Mouse (Mus musculus): ENCODE measurements around the gene Zfp30. TPM values are rescaled to one million over a fixed set of nuclear protein-coding genes. Genes with fewer than 3 reads are reported as not detected.

The Zfp30 gene
- polyA plus RNA-seq, 1 experiment: 1.8 TPM

GRCm38 (mm10) chr7:29776568-29776967, 7.2 kb upstream of the Zfp30 start:
- TF ChIP-seq CTCF (IDR thresholded peaks at IDR 0.05; ENCODE audit: insufficient read depth, low read length): no peak
- no peak for TF ChIP-seq POLR2A (IDR thresholded peaks at IDR 0.05; ENCODE audit: borderline replicate concordance, extremely low read depth, low read depth, low read length)
- Histone ChIP-seq H3K4me3 (replicated peaks; ENCODE audit: extremely low read depth, low read depth, low read length) (no peak overlapping the region), H3K4me1 (ENCODE audit: control insufficient read depth, insufficient read depth, low read length) (no peaks in the 10 kb centered on the region)
- 96% methylated on average over 19 of the region's 19 CpGs for WGBS
- no peak for DNase-seq

- H3K4me3 ChIP-seq (replicated peaks; ENCODE audit: extremely low read depth, low read depth, low read length): no peak overlapping the region
- 94% methylated on average over 10 of the region's 10 CpGs for WGBS
- no peak for DNase-seq
- no peaks in the 10 kb centered on the region for H3K4me1 ChIP-seq (ENCODE audit: control insufficient read depth, insufficient read depth, low read length)
- TF ChIP-seq CTCF (IDR thresholded peaks at IDR 0.05; ENCODE audit: insufficient read depth, low read length) (no peak), POLR2A (IDR thresholded peaks at IDR 0.05; ENCODE audit: borderline replicate concordance, extremely low read depth, low read depth, low read length) (no peak)
These were observed 6.4 kb upstream of the Zfp30 start for GRCm38 (mm10) chr7:29777372-29777771.

DNA sequence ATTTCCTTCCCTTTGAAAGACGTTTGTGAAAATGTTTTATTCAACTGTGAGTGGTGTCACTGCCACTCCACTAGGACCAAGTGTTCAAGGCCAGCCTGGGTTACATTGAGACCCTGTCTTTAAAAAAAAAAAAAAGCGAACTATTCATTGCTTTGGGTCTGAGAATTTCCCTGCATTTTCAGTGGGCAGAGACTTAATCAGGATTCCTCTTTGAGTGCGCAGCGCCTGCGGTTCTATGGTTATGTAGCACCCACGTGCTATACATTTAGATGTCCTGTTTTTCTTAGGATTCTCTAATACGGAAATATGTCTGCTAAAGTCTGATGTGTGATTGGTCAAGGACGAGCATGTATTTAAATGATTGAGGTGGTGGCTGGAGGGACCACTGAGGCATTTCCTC, 1.2 kb downstream of the Zfp30 start:
- WGBS: 56% methylated on average over 8 of the region's 8 CpGs

DNA sequence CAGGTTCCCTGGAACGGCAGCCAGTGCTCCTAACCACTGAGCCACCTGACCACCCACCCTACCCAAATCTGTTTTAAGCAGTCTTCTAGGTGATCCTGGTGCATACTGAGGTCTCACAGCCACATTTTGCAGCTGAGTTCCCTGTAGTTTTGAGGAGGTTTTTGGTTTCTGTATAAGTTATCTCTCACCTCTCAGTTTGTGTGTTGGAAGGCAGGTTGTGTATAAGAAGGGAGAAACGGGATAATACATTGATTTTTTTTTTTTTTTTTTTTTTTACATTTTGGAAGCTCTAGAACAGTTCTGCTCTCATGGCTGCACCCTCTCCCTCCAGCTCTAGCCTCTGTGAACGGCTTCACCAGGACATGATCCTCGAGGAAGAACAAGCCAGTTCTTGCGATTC, 2.1 kb downstream of the Zfp30 start:
- no peak for DNase-seq
- Histone ChIP-seq H3K4me3 (replicated peaks; ENCODE audit: extremely low read depth, low read depth, low read length) (no peak overlapping the region), H3K4me1 (ENCODE audit: control insufficient read depth, insufficient read depth, low read length) (no peaks in the 10 kb centered on the region)
- no peak for TF ChIP-seq POLR2A (IDR thresholded peaks at IDR 0.05; ENCODE audit: borderline replicate concordance, extremely low read depth, low read depth, low read length)
- TF ChIP-seq CTCF (IDR thresholded peaks at IDR 0.05; ENCODE audit: insufficient read depth, low read length): no peak
- WGBS: 79% methylated on average over 5 of the region's 5 CpGs

More for the DNA sequence above, 1.2 kb downstream of the Zfp30 start:
- no peak for TF ChIP-seq CTCF (IDR thresholded peaks at IDR 0.05; ENCODE audit: insufficient read depth, low read length)
- TF ChIP-seq POLR2A (IDR thresholded peaks at IDR 0.05; ENCODE audit: borderline replicate concordance, extremely low read depth, low read depth, low read length): no peak
- no peak for DNase-seq
- Histone ChIP-seq H3K4me1 (ENCODE audit: control insufficient read depth, insufficient read depth, low read length) (no peaks in the 10 kb centered on the region), H3K4me3 (replicated peaks; ENCODE audit: extremely low read depth, low read depth, low read length) (no peak overlapping the region)

DNA sequence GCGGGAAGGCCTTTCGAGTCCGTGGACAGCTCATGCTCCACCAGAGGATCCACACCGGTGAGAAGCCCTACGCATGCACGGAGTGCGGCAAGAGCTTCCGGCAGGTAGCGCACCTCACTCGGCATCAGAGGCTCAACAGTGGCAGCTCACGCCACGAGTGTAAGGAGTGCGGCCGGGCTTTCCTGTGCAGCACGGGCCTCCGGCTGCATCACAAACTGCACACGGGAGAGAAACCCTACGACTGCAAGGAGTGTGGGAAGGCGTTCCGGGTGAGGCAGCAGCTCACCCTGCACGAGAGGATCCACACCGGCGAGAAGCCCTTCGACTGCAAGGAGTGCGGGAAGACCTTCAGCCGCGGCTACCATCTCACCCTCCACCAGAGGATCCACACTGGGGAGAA, 9.1 kb downstream of the Zfp30 start:
- no peak for TF ChIP-seq POLR2A (IDR thresholded peaks at IDR 0.05; ENCODE audit: borderline replicate concordance, extremely low read depth, low read depth, low read length)
- TF ChIP-seq CTCF (IDR thresholded peaks at IDR 0.05; ENCODE audit: insufficient read depth, low read length): no peak
- H3K4me3 ChIP-seq (replicated peaks; ENCODE audit: extremely low read depth, low read depth, low read length): no peak overlapping the region
- DNase-seq: no peak
- H3K4me1 ChIP-seq (ENCODE audit: control insufficient read depth, insufficient read depth, low read length): no peaks in the 10 kb centered on the region
- WGBS: 52% methylated on average over 27 of the region's 27 CpGs

GRCm38 (mm10) chr7:29807046-29807445, 23.2 kb downstream of the Zfp30 start:
- Histone ChIP-seq H3K4me3 (replicated peaks; ENCODE audit: extremely low read depth, low read depth, low read length) (no peak overlapping the region), H3K4me1 (ENCODE audit: control insufficient read depth, insufficient read depth, low read length) (no peaks in the 10 kb centered on the region)
- 80% methylated on average over 5 of the region's 5 CpGs for WGBS
- DNase-seq: no peak
- no peak for TF ChIP-seq POLR2A (IDR thresholded peaks at IDR 0.05; ENCODE audit: borderline replicate concordance, extremely low read depth, low read depth, low read length)
- TF ChIP-seq CTCF (IDR thresholded peaks at IDR 0.05; ENCODE audit: insufficient read depth, low read length): no peak

DNA sequence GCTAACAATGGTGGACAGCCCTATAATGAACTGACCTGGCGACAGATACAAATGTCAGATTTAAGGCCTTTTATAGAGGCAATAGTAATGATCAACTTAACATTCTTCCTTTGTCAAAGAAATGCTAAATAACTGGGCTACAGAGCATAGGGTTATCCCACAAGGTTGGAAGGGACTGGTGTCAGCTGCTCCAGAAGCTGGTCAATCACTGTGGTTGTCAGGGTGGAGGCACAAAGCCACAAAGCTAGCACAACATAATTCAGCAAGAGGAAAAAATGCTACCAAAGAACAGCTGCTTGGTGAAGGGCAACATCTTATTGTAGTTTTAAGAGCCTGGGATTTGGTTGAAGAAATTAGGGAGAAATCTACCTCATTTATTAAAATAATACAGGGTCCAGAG, 28.4 kb downstream of the Zfp30 start:
- Histone ChIP-seq H3K4me3 (replicated peaks; ENCODE audit: extremely low read depth, low read depth, low read length) (no peak overlapping the region), H3K4me1 (ENCODE audit: control insufficient read depth, insufficient read depth, low read length) (peaks cover 6% of the 10 kb centered on the region)
- DNase-seq: no peak
- TF ChIP-seq CTCF (IDR thresholded peaks at IDR 0.05; ENCODE audit: insufficient read depth, low read length) (no peak), POLR2A (IDR thresholded peaks at IDR 0.05; ENCODE audit: borderline replicate concordance, extremely low read depth, low read depth, low read length) (no peak)
- 98% methylated on average over 1 of the region's 1 CpGs for WGBS

- TF ChIP-seq CTCF (IDR thresholded peaks at IDR 0.05; ENCODE audit: insufficient read depth, low read length) (no peak), POLR2A (IDR thresholded peaks at IDR 0.05; ENCODE audit: borderline replicate concordance, extremely low read depth, low read depth, low read length) (no peak)
- whole genome bisulfite sequencing: 94% methylated on average over 2 of the region's 2 CpGs
- H3K4me3 ChIP-seq (replicated peaks; ENCODE audit: extremely low read depth, low read depth, low read length): no peak overlapping the region
These were observed 30.6 kb downstream of the Zfp30 start for GRCm38 (mm10) chr7:29814381-29814780.

GRCm38 (mm10) chr7:29815061-29815784, 31.4 kb downstream of the Zfp30 start:
- TF ChIP-seq CTCF (IDR thresholded peaks at IDR 0.05; ENCODE audit: insufficient read depth, low read length) (no peak), POLR2A (IDR thresholded peaks at IDR 0.05; ENCODE audit: borderline replicate concordance, extremely low read depth, low read depth, low read length) (no peak)
- Histone ChIP-seq H3K4me3 (replicated peaks; ENCODE audit: extremely low read depth, low read depth, low read length) (peak overlapping the region; percentile 58), H3K4me1 (ENCODE audit: control insufficient read depth, insufficient read depth, low read length) (peaks cover 11% of the 10 kb centered on the region)
- 3% methylated on average over 12 of the region's 12 CpGs for WGBS
- DNase-seq: no peak

More at GRCm38 (mm10) chr7:29814381-29814780, 30.6 kb downstream of the Zfp30 start:
- peaks cover 11% of the 10 kb centered on the region for H3K4me1 ChIP-seq (ENCODE audit: control insufficient read depth, insufficient read depth, low read length)
- no peak for DNase-seq

DNA sequence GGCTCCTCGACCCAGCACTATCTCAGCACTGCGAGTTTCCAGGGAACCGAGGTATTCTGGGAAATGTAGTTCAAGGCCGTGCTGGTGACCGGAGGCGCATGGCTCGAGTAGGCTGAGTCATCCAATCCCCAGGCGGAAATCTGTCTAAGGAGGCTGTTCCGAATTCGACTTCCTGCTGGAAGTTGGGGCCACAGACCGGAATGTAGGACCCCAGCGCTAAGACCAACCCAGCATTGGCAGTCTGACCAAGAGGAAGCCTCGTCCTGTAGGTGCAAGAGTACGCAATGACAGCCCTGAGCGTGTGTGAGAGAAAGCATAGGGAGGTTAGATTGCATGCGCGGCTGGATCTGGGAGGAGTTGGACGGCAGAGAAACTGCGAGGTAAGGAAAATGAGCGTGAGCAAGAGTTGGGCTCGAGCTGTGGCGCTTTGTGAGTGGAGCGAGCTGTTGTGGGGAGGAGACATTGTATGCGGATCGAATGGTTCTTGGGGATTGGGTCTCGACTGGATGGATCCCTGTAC, 32.2 kb downstream of the Zfp30 start, which contains the start of gene Zfp790:
TSS of gene Zfp790 (plus strand) at position 205 of the 520 bp plus-strand sequence.
- under 1% methylated on average over 26 of the region's 26 CpGs for WGBS
- DNase-seq: peak; percentile 76
- Histone ChIP-seq H3K4me1 (ENCODE audit: control insufficient read depth, insufficient read depth, low read length) (peaks cover 11% of the 10 kb centered on the region), H3K4me3 (replicated peaks; ENCODE audit: extremely low read depth, low read depth, low read length) (peak within 1 kb of the TSS; percentile 80)
- no peak for TF ChIP-seq CTCF (IDR thresholded peaks at IDR 0.05; ENCODE audit: insufficient read depth, low read length)
- peak; percentile 87; the same call in 1 of the 2 replicates for TF ChIP-seq POLR2A (IDR thresholded peaks at IDR 0.05; ENCODE audit: borderline replicate concordance, extremely low read depth, low read depth, low read length)
